Mouse (Mus musculus): Measurements from ENCODE around the gene Gpr171.

- TF ChIP-seq POLR2A (IDR thresholded peaks at IDR 0.05; ENCODE audit: borderline replicate concordance, insufficient read depth, low read length), result no peak
- no peak for TF ChIP-seq CTCF (IDR thresholded peaks at IDR 0.05; ENCODE audit: borderline replicate concordance, insufficient read depth, low read depth, low read length)
Observed at GRCm38 (mm10) chr3:59121780-59122449, 20.3 kb upstream of the Gpr171 start.

Measured in cerebellum, adult 2 months (tissue).